Mouse (Mus musculus): ENCODE data around the gene Gm14525. TPM values are rescaled to one million over a fixed set of nuclear protein-coding genes. Genes with fewer than 3 reads are reported as not detected.

Gene Gm14525
- polyA plus RNA-seq (2014; fragmentation: Illumina TruSeq; extraction: RNeasy Lipid Tissue Mini Kit (QIAGEN cat#74804); ENCODE audit: insufficient read depth, low read depth, low replicate concordance) = not detected

GRCm38 (mm10) chrX:26702538-26702937 is at the start of gene Gm14525:
Gene Gm14525, minus strand, starts transcription at chrX:26702638.

Other genes starting within 250 kb of the Gm14525 start
- gene Slx, start 157.1 kb downstream of the Gm14525 start, polyA plus RNA-seq (2014; fragmentation: Illumina TruSeq; extraction: RNeasy Lipid Tissue Mini Kit (QIAGEN cat#74804); ENCODE audit: insufficient read depth, low read depth, low replicate concordance) = not detected
- gene Gm6121, start 233.1 kb upstream of the Gm14525 start, polyA plus RNA-seq (2014; fragmentation: Illumina TruSeq; extraction: RNeasy Lipid Tissue Mini Kit (QIAGEN cat#74804); ENCODE audit: insufficient read depth, low read depth, low replicate concordance) = not detected

Measured in lung, adult 10 weeks (tissue).